Mouse (Mus musculus) stomach, embryonic 15.5 days (tissue): ENCODE results near the gene Akap14. TPM values are rescaled to one million over a fixed set of nuclear protein-coding genes. Genes with fewer than 3 reads are reported as not detected.
A peak's percentile ranks its signal among the peaks of the same experiment; 100 is the strongest.
"Not testable (repeated sequence)": the region's sequence is repeated elsewhere in the genome, so short reads cannot be mapped to it uniquely, and the experiment has no call there.

Source experiments
- ATAC-seq: fragments of 200-750 bp; cut with Nextera tagmentation; 2 replicates; pipeline ENCODE4 v1.8.0; 2017; ENCODE audit warnings: low read depth, moderate number of reproducible peaks, moderate TSS enrichment; ENCODE audit not compliant: insufficient read depth, low FRiP score
- H3K27ac ChIP-seq: fragments of 300-500 bp; sonication (generic); 2 replicates; pipeline ENCODE4 v1.5.1; 2015; ENCODE audit warnings: mild to moderate bottlenecking, inconsistent platforms
- H3K27me3 ChIP-seq: fragments of 300-500 bp; sonication (generic); replicated peaks from 2 replicates; pipeline ENCODE4 v1.6.1; 2015; ENCODE audit warnings: inconsistent platforms
- H3K36me3 ChIP-seq: fragments of 300-500 bp; sonication (generic); 2 replicates; pipeline ENCODE4 v1.6.1; 2015; ENCODE audit warnings: inconsistent platforms
- H3K4me1 ChIP-seq: fragments of 300-500 bp; sonication (generic); 2 replicates; pipeline ENCODE4 v1.6.1; 2015; ENCODE audit warnings: inconsistent platforms
- H3K4me2 ChIP-seq: fragments of 300-500 bp; sonication (generic); 2 replicates; pipeline ENCODE4 v1.6.1; 2015; ENCODE audit warnings: mild to moderate bottlenecking, inconsistent platforms
- H3K4me3 ChIP-seq: fragments of 300-500 bp; sonication (generic); replicated peaks from 2 replicates; pipeline ENCODE4 v1.5.1; 2015; ENCODE audit warnings: inconsistent platforms
- H3K9ac ChIP-seq: fragments of 300-500 bp; sonication (generic); 2 replicates; pipeline ENCODE4 v1.6.1; 2015; ENCODE audit warnings: inconsistent platforms
- H3K9me3 ChIP-seq: fragments of 300-500 bp; sonication (generic); 2 replicates; pipeline ENCODE4 v1.6.1; 2016; ENCODE audit warnings: inconsistent platforms
- WGBS: fragments of 180-500 bp; shearing (Covaris S2); methylation state at CpG from one replicate; pipeline ENCODE4 v1.1.7; 2015; 5-methylcytosine and 5-hydroxymethylcytosine counted together
- polyA plus RNA-seq: library from polyadenylated mRNA; unstranded; fragments of >200 nt; fragmentation: Nextera tagmentation; extraction: Ambion mirVana; gene quantifications from 2 replicates; pipeline ENCODE4 v1.2.1, GENCODE M21; 2015

Akap14 gene
- polyA plus RNA-seq: 0.06 TPM in 1 of 2 replicates, not detected in the other

- H3K4me3 ChIP-seq: no peak within 1 kb of the TSS
- ATAC-seq: no peak
- no peak within 1 kb of the TSS for H3K4me2 ChIP-seq
- no peak within 1 kb of the TSS for H3K9ac ChIP-seq
- H3K9me3 ChIP-seq: no peaks in the 10 kb centered on the region
- no peak within 1 kb of the TSS for H3K27ac ChIP-seq
- no peaks in the 10 kb centered on the region for H3K27me3 ChIP-seq
- H3K36me3 ChIP-seq: no peaks in the 10 kb centered on the region
- 44% methylated on average over 5 of the region's 5 CpGs for WGBS
- H3K4me1 ChIP-seq: no peaks in the 10 kb centered on the region
These were observed at the start of gene Akap14 for GRCm38 (mm10) chrX:37168742-37169141. Akap14 (minus strand) TSS chrX:37168842.

- 80% methylated on average over 10 of the region's 10 CpGs for WGBS
- H3K4me3 ChIP-seq: no peak within 1 kb of the TSS
- no peak within 1 kb of the TSS for H3K9ac ChIP-seq
- H3K4me2 ChIP-seq: no peak within 1 kb of the TSS
- no peak within 1 kb of the TSS for H3K27ac ChIP-seq
- H3K9me3 ChIP-seq: no peaks in the 10 kb centered on the region
- no peaks in the 10 kb centered on the region for H3K4me1 ChIP-seq
- H3K27me3 ChIP-seq: no peaks in the 10 kb centered on the region
- no peaks in the 10 kb centered on the region for H3K36me3 ChIP-seq
- ATAC-seq: no peak
These were observed 42.3 kb upstream of the Akap14 start, which contains the start of gene Gm9 for GRCm38 (mm10) chrX:37210941-37211340. Gm9 (minus strand) TSS chrX:37211041.

- Histone ChIP-seq H3K9ac (no peak overlapping the region), H3K4me1 (no peaks in the 10 kb centered on the region), H3K27me3 (no peaks in the 10 kb centered on the region), H3K9me3 (no peaks in the 10 kb centered on the region), H3K36me3 (no peaks in the 10 kb centered on the region), H3K4me2 (no peak overlapping the region), H3K27ac (no peak overlapping the region), H3K4me3 (no peak overlapping the region)
- no peak for ATAC-seq
- 55% methylated on average over 8 of the region's 8 CpGs for WGBS
These were observed 30.0 kb upstream of the Akap14 start for GRCm38 (mm10) chrX:37198676-37199075.

- peak overlapping the region; percentile 52 for H3K4me3 ChIP-seq
- no peak overlapping the region for H3K27ac ChIP-seq
- H3K27me3 ChIP-seq: no peaks in the 10 kb centered on the region
- 28% methylated on average over 28 of the region's 28 CpGs for WGBS
- H3K4me1 ChIP-seq: no peaks in the 10 kb centered on the region
- no peak for ATAC-seq
- no peaks in the 10 kb centered on the region for H3K9me3 ChIP-seq
- peak overlapping the region; percentile 61 for H3K4me2 ChIP-seq
- no peaks in the 10 kb centered on the region for H3K36me3 ChIP-seq
- no peak overlapping the region for H3K9ac ChIP-seq
These were observed 23.2 kb upstream of the Akap14 start for GRCm38 (mm10) chrX:37191744-37192379.

- Histone ChIP-seq H3K4me2 (peak within 1 kb of the TSS; percentile 61), H3K36me3 (no peaks in the 10 kb centered on the region), H3K27ac (peak within 1 kb of the TSS; percentile 40; the same call in 1 of the 2 replicates), H3K4me1 (no peaks in the 10 kb centered on the region), H3K4me3 (peak within 1 kb of the TSS; percentile 52), H3K9me3 (no peaks in the 10 kb centered on the region), H3K9ac (peak within 1 kb of the TSS; percentile 29; the same call in 1 of the 2 replicates), H3K27me3 (no peaks in the 10 kb centered on the region)
- ATAC-seq: peak; percentile 81
- whole genome bisulfite sequencing: 17% methylated on average over 63 of the region's 63 CpGs
These were observed 22.6 kb upstream of the Akap14 start, which contains the start of the genes Ndufa1 and Rnf113a1 for GRCm38 (mm10) chrX:37191105-37191743. Ndufa1 (minus strand) TSS chrX:37191163. Rnf113a1 (plus strand) TSS chrX:37191245.

- WGBS: 14% methylated on average over 20 of the region's 20 CpGs
- no peaks in the 10 kb centered on the region for H3K4me1 ChIP-seq
- H3K4me3 ChIP-seq: peak overlapping the region; percentile 52
- no peaks in the 10 kb centered on the region for H3K36me3 ChIP-seq
- peak overlapping the region; percentile 61 for H3K4me2 ChIP-seq
- H3K9ac ChIP-seq: no peak overlapping the region
- no peak overlapping the region for H3K27ac ChIP-seq
- H3K9me3 ChIP-seq: no peaks in the 10 kb centered on the region
- no peak for ATAC-seq
- no peaks in the 10 kb centered on the region for H3K27me3 ChIP-seq
These were observed 22.1 kb upstream of the Akap14 start for GRCm38 (mm10) chrX:37190755-37191104.

- not testable (repeated sequence) for H3K4me2 ChIP-seq, H3K36me3 ChIP-seq, H3K27ac ChIP-seq, H3K9me3 ChIP-seq, H3K4me3 ChIP-seq, H3K27me3 ChIP-seq, H3K4me1 ChIP-seq, H3K9ac ChIP-seq, ATAC-seq
- WGBS: 61% methylated on average over 7 of the region's 8 CpGs
These were observed 15.8 kb upstream of the Akap14 start for GRCm38 (mm10) chrX:37184401-37184800.

GRCm38 (mm10) chrX:37167085-37167484, 1.6 kb downstream of the Akap14 start:
- Histone ChIP-seq H3K27ac (no peak overlapping the region), H3K4me2 (no peak overlapping the region), H3K27me3 (no peaks in the 10 kb centered on the region), H3K9me3 (no peaks in the 10 kb centered on the region), H3K9ac (no peak overlapping the region), H3K4me1 (no peaks in the 10 kb centered on the region), H3K4me3 (no peak overlapping the region), H3K36me3 (no peaks in the 10 kb centered on the region)
- 39% methylated on average over 3 of the region's 3 CpGs for WGBS
- no peak for ATAC-seq

GRCm38 (mm10) chrX:37163115-37163514, 5.5 kb downstream of the Akap14 start:
- no peak overlapping the region for H3K4me2 ChIP-seq
- H3K9me3 ChIP-seq: no peaks in the 10 kb centered on the region
- H3K36me3 ChIP-seq: no peaks in the 10 kb centered on the region
- H3K4me1 ChIP-seq: no peaks in the 10 kb centered on the region
- no peaks in the 10 kb centered on the region for H3K27me3 ChIP-seq
- no peak overlapping the region for H3K4me3 ChIP-seq
- no peak overlapping the region for H3K9ac ChIP-seq
- WGBS: 79% methylated on average over 18 of the region's 18 CpGs
- no peak overlapping the region for H3K27ac ChIP-seq
- no peak for ATAC-seq

- H3K9me3 ChIP-seq: no peaks in the 10 kb centered on the region
- H3K4me3 ChIP-seq: no peak overlapping the region
- H3K9ac ChIP-seq: no peak overlapping the region
- H3K27me3 ChIP-seq: no peaks in the 10 kb centered on the region
- WGBS: 70% methylated on average over 10 of the region's 10 CpGs
- no peaks in the 10 kb centered on the region for H3K36me3 ChIP-seq
- H3K27ac ChIP-seq: no peak overlapping the region
- H3K4me1 ChIP-seq: no peaks in the 10 kb centered on the region
- no peak overlapping the region for H3K4me2 ChIP-seq
- ATAC-seq: no peak
These were observed 7.5 kb downstream of the Akap14 start for GRCm38 (mm10) chrX:37161169-37161568.

GRCm38 (mm10) chrX:37157839-37158238, 10.8 kb downstream of the Akap14 start:
- Histone ChIP-seq H3K27me3 (no peaks in the 10 kb centered on the region), H3K9ac (no peak overlapping the region), H3K4me2 (no peak overlapping the region), H3K36me3 (no peaks in the 10 kb centered on the region), H3K9me3 (no peaks in the 10 kb centered on the region), H3K4me1 (no peaks in the 10 kb centered on the region), H3K27ac (no peak overlapping the region), H3K4me3 (no peak overlapping the region)
- no peak for ATAC-seq
- 62% methylated on average over 4 of the region's 4 CpGs for WGBS

GRCm38 (mm10) chrX:37144954-37145353, 23.7 kb downstream of the Akap14 start:
- Histone ChIP-seq H3K4me3 (no peak overlapping the region), H3K9me3 (no peaks in the 10 kb centered on the region), H3K27me3 (no peaks in the 10 kb centered on the region), H3K4me2 (no peak overlapping the region), H3K4me1 (no peaks in the 10 kb centered on the region), H3K27ac (no peak overlapping the region), H3K9ac (no peak overlapping the region), H3K36me3 (no peaks in the 10 kb centered on the region)
- 88% methylated on average over 2 of the region's 2 CpGs for WGBS
- no peak for ATAC-seq
